Mouse (Mus musculus) spleen, adult 2 months (tissue): ENCODE measurements around the gene Jade3.

Experiments used
- CTCF ChIP-seq: fragments of 200-500 bp; IDR thresholded peaks from 2 replicates; pipeline ENCODE4 v1.5.1; 2011; ENCODE audit warnings: mild to moderate bottlenecking, inconsistent platforms; ENCODE audit not compliant: insufficient read depth, insufficient read length, insufficient replicate concordance; ENCODE audit errors: extremely low read depth
- POLR2A ChIP-seq: fragments of 200-500 bp; IDR thresholded peaks from 2 replicates; pipeline ENCODE4 v1.6.1; 2011; ENCODE audit warnings: low read depth, low read length, inconsistent platforms

- no peak for TF ChIP-seq CTCF
- TF ChIP-seq POLR2A = no peak
These were observed 94.9 kb downstream of the Jade3 start for GRCm38 (mm10) chrX:20520290-20520939.
